Mouse (Mus musculus) lung, postnatal 0 days (tissue): ENCODE measurements around the gene Ahsg. TPM values are rescaled to one million over a fixed set of nuclear protein-coding genes. Genes with fewer than 3 reads are reported as not detected.
A peak's percentile ranks its signal among the peaks of the same experiment; 100 is the strongest.

ENCODE experiments used
- ATAC-seq: fragments of 200-750 bp; cut with Nextera tagmentation; 2 replicates; pipeline ENCODE4 v1.8.0; 2017; ENCODE audit warnings: moderate library complexity
- DNase-seq: peaks from one replicate; pipeline ENCODE4 v3.0.0-alpha.2; 2016; ENCODE audit warnings: low spot score
- H3K27ac ChIP-seq: fragments of 300-500 bp; sonication (generic); 2 replicates; pipeline ENCODE4 v1.5.1; 2014; ENCODE audit warnings: antibody characterized with exemption, mild to moderate bottlenecking, low read length, mixed read lengths
- H3K27me3 ChIP-seq: fragments of 300-500 bp; sonication (generic); replicated peaks from 2 replicates; pipeline ENCODE4 v1.6.1; 2014; ENCODE audit warnings: low read length, mixed read lengths; ENCODE audit not compliant: insufficient read depth
- H3K36me3 ChIP-seq: fragments of 300-500 bp; sonication (generic); 2 replicates; pipeline ENCODE4 v1.6.1; 2014; ENCODE audit warnings: low read length, mixed read lengths; ENCODE audit not compliant: insufficient read depth
- H3K4me1 ChIP-seq: fragments of 300-500 bp; sonication (generic); 2 replicates; pipeline ENCODE4 v1.6.1; 2014; ENCODE audit warnings: antibody characterized with exemption, low read depth, low read length, mixed read lengths; ENCODE audit not compliant: insufficient read depth
- H3K4me2 ChIP-seq: fragments of 300-500 bp; sonication (generic); replicated peaks from 2 replicates; pipeline ENCODE4 v1.6.1; 2014; ENCODE audit warnings: low read depth, mild to moderate bottlenecking, low read length, moderate library complexity, mixed read lengths
- H3K4me3 ChIP-seq: fragments of 300-500 bp; sonication (generic); 2 replicates; pipeline ENCODE4 v1.5.1; 2014; ENCODE audit warnings: low read depth, low read length
- H3K9ac ChIP-seq: fragments of 300-500 bp; sonication (generic); replicated peaks from 2 replicates; pipeline ENCODE4 v1.6.1; 2014; ENCODE audit warnings: low read depth, mild to moderate bottlenecking
- H3K9me3 ChIP-seq: fragments of 300-500 bp; sonication (generic); 2 replicates; pipeline ENCODE4 v1.6.1; 2016; ENCODE audit warnings: low read length, mixed read lengths
- CTCF ChIP-seq: IDR thresholded peaks from 2 replicates; pipeline ENCODE4 v1.5.1; 2016; ENCODE audit warnings: antibody characterized with exemption, mild to moderate bottlenecking
- EP300 ChIP-seq: IDR thresholded peaks from 2 replicates; pipeline ENCODE4 v1.6.1; 2016; ENCODE audit warnings: antibody characterized with exemption, mild to moderate bottlenecking, control low read depth
- WGBS: fragments of 180-500 bp; shearing (Covaris S2); extraction: QIAGEN DNeasy Blood & Tissue Kit; methylation state at CpG from one replicate; pipeline ENCODE4 v1.1.7; 2014; 5-methylcytosine and 5-hydroxymethylcytosine counted together
- polyA plus RNA-seq: library from polyadenylated mRNA; unstranded; fragments of >200 nt; fragmentation: Nextera tagmentation; extraction: Ambion mirVana; gene quantifications from 2 replicates; pipeline ENCODE4 v1.2.1, GENCODE M21; 2015

Ahsg gene
- polyA plus RNA-seq, 1 experiment from 2014 or later = 3.0 TPM

GRCm38 (mm10) chr16:22914276-22914675 is 23.2 kb downstream of the Ahsg start:
- no peak for ATAC-seq
- TF ChIP-seq EP300 = no peak
- Histone ChIP-seq H3K27ac (no peak overlapping the region), H3K36me3 (no peaks in the 10 kb centered on the region), H3K4me1 (no peaks in the 10 kb centered on the region), H3K9ac (no peak overlapping the region), H3K4me3 (no peak overlapping the region), H3K27me3 (no peaks in the 10 kb centered on the region), H3K4me2 (no peak overlapping the region), H3K9me3 (no peaks in the 10 kb centered on the region)
- DNase-seq = no peak

GRCm38 (mm10) chr16:22918034-22918433 is 27.0 kb downstream of the Ahsg start, which contains the start of gene Fetub:
Gene Fetub (plus strand): TSS chr16:22918334.
- Histone ChIP-seq H3K9me3 (no peaks in the 10 kb centered on the region), H3K4me3 (no peak within 1 kb of the TSS), H3K36me3 (no peaks in the 10 kb centered on the region), H3K27ac (no peak within 1 kb of the TSS), H3K4me1 (no peaks in the 10 kb centered on the region), H3K9ac (no peak within 1 kb of the TSS), H3K27me3 (no peaks in the 10 kb centered on the region), H3K4me2 (no peak within 1 kb of the TSS)
- WGBS = 88% methylated on average over 5 of the region's 5 CpGs
- DNase-seq (no peak), ATAC-seq (no peak)
- TF ChIP-seq CTCF (no peak), EP300 (no peak)

GRCm38 (mm10) chr16:22918664-22919312 is 27.7 kb downstream of the Ahsg start:
- ATAC-seq = no peak
- Histone ChIP-seq H3K9me3 (no peaks in the 10 kb centered on the region), H3K9ac (no peak overlapping the region), H3K27ac (no peak overlapping the region), H3K27me3 (no peaks in the 10 kb centered on the region), H3K4me2 (no peak overlapping the region), H3K36me3 (no peaks in the 10 kb centered on the region), H3K4me1 (no peaks in the 10 kb centered on the region), H3K4me3 (no peak overlapping the region)
- 79% methylated on average over 15 of the region's 15 CpGs for WGBS
- DNase-seq = no peak
- TF ChIP-seq CTCF = no peak
- TF ChIP-seq EP300 = no peak

GRCm38 (mm10) chr16:22919971-22920854 is 29.1 kb downstream of the Ahsg start:
- no peaks in the 10 kb centered on the region for H3K9me3 ChIP-seq
- H3K9ac ChIP-seq = no peak overlapping the region
- no peaks in the 10 kb centered on the region for H3K27me3 ChIP-seq
- WGBS = 35% methylated on average over 18 of the region's 18 CpGs
- ATAC-seq (peak; percentile 83), DNase-seq (peak; percentile 60)
- no peaks in the 10 kb centered on the region for H3K36me3 ChIP-seq
- no peaks in the 10 kb centered on the region for H3K4me1 ChIP-seq
- no peak overlapping the region for H3K4me3 ChIP-seq
- H3K4me2 ChIP-seq = no peak overlapping the region
- no peak overlapping the region for H3K27ac ChIP-seq
- TF ChIP-seq CTCF (no peak), EP300 (0 out of 2 replicates have a peak, but pooled peaks have one; percentile 8)

- H3K9me3 ChIP-seq = no peaks in the 10 kb centered on the region
- H3K4me2 ChIP-seq = no peak overlapping the region
- no peak overlapping the region for H3K9ac ChIP-seq
- no peak overlapping the region for H3K27ac ChIP-seq
- H3K4me1 ChIP-seq = no peaks in the 10 kb centered on the region
- no peak for DNase-seq
- H3K27me3 ChIP-seq = no peaks in the 10 kb centered on the region
- no peak for TF ChIP-seq CTCF
- TF ChIP-seq EP300 = no peak
- no peaks in the 10 kb centered on the region for H3K36me3 ChIP-seq
- 88% methylated on average over 5 of the region's 5 CpGs for WGBS
- ATAC-seq = no peak
- H3K4me3 ChIP-seq = no peak overlapping the region
Measured at GRCm38 (mm10) chr16:22921761-22922160, 30.7 kb downstream of the Ahsg start.

- Histone ChIP-seq H3K36me3 (no peaks in the 10 kb centered on the region), H3K27ac (no peak overlapping the region), H3K9me3 (no peaks in the 10 kb centered on the region), H3K4me3 (no peak overlapping the region), H3K27me3 (no peaks in the 10 kb centered on the region), H3K4me1 (no peaks in the 10 kb centered on the region), H3K9ac (no peak overlapping the region), H3K4me2 (no peak overlapping the region)
- DNase-seq = no peak
- ATAC-seq = no peak
- no peak for TF ChIP-seq CTCF
- 81% methylated on average over 4 of the region's 4 CpGs for WGBS
Measured at GRCm38 (mm10) chr16:22922433-22922832, 31.4 kb downstream of the Ahsg start.
